19 mouse cellular contexts compared by ENCODE assay signal in the genomic region with DNA sequence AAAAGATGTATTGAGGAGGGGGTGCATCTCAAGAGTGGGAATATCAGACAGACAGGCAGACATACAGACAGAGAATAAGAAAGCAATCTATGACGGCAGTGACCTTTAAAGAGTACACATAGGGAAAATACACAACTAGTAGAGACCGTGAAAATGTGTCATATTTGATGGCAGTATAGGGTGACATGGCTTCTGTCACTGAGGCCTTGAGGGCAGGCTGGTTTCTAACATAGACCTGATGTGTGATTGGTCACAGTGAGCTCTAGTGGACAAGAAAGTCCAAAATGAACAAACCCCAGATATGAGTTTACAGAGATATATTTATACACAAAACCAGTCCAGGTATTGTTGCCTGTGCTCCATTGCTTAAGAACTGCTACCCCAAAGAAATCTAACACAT.
"Had no signal": no experiment of that assay in that cellular context is flagged by ENCODE, and none has a peak within 500 bp of the region (broad histone marks: within the 10 kb centered on the region; RNA-seq: fewer than 3 reads in every experiment).

No protein-coding gene starts in this region.

- ATAC-seq: intestine, postnatal 0 days; liver, embryonic 12.5 days had no signal

- H3K4me1 ChIP-seq: limb, embryonic 10.5 days; limb, embryonic 13.5 days; liver, embryonic 12.5 days; liver, embryonic 15.5 days; lung, embryonic 15.5 days; megakaryocyte, embryonic 14.5 days; stomach, embryonic 15.5 days had no signal

- H3K4me3 ChIP-seq: layer of hippocampus, adult 2 months; limb, embryonic 10.5 days; limb, embryonic 13.5 days; liver, embryonic 12.5 days; liver, embryonic 15.5 days; lung, embryonic 15.5 days; megakaryocyte, embryonic 14.5 days; stomach, embryonic 15.5 days had no signal

- H3K36me3 ChIP-seq: limb, embryonic 10.5 days; limb, embryonic 13.5 days; liver, embryonic 12.5 days; liver, embryonic 15.5 days; lung, embryonic 15.5 days; stomach, embryonic 15.5 days had no signal

- DNase-seq: kidney, adult 2 months; kidney, postnatal 25 days; liver; lung, adult 18-20 months; lung, postnatal 10 days; lung, postnatal 36 days; right cerebral cortex, postnatal 25 days; spleen, adult 18-20 months; thymus, postnatal 25 days had no signal

- H3K4me2 ChIP-seq: limb, embryonic 13.5 days; liver, embryonic 12.5 days; liver, embryonic 15.5 days; lung, embryonic 15.5 days; stomach, embryonic 15.5 days had no signal

- H3K27ac ChIP-seq: kidney, postnatal 0 days; layer of hippocampus, adult 2 months; limb, embryonic 10.5 days; limb, embryonic 13.5 days; liver, embryonic 12.5 days; liver, embryonic 15.5 days; lung, embryonic 15.5 days; stomach, embryonic 15.5 days had no signal

- H3K27me3 ChIP-seq: limb, embryonic 13.5 days; liver, embryonic 12.5 days; liver, embryonic 15.5 days; lung, embryonic 15.5 days; megakaryocyte, embryonic 14.5 days; stomach, embryonic 15.5 days had no signal

- H3K9me3 ChIP-seq: limb, embryonic 10.5 days; limb, embryonic 13.5 days; liver, embryonic 12.5 days; liver, embryonic 15.5 days; lung, embryonic 15.5 days; megakaryocyte, embryonic 14.5 days; stomach, embryonic 15.5 days had no signal

- H3K9ac ChIP-seq: limb, embryonic 13.5 days; liver, embryonic 12.5 days; liver, embryonic 15.5 days; lung, embryonic 15.5 days; stomach, embryonic 15.5 days had no signal
